Mouse (Mus musculus): ENCODE data around the gene Dcun1d1.

DNA sequence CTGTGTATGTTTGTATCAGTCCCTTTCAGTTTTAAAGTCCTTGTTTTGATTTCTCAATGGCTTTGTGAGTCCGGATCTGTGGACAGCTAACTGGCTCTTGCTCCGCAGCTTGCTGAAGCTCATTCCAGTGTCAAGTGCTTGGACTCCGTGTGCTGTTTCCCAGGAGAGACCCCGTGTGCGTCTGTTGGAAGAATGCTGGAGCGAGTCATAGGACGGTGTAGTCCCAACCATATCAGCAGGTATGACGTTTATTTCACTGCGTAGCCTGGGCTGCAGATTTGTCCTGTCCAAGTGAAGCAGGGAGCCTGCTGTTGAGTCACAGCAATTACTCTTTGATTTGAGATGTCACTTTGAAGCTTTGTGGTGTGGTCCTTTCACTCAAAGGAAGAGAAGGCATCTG lies 87.9 kb downstream of the Dcun1d1 start:
- no peak for TF ChIP-seq GATA1 (IDR thresholded peaks at IDR 0.05; ENCODE audit: borderline replicate concordance, low read length)
- TF ChIP-seq FLI1 (IDR thresholded peaks at IDR 0.05; ENCODE audit: low read length), result no peak

All from megakaryocyte, embryonic 14.5 days (primary cell).